Mouse (Mus musculus): ENCODE results near the gene Atxn2.
"Not testable (repeated sequence)": the region's sequence is repeated elsewhere in the genome, so short reads cannot be mapped to it uniquely, and the experiment has no call there.

The Atxn2 gene

DNA sequence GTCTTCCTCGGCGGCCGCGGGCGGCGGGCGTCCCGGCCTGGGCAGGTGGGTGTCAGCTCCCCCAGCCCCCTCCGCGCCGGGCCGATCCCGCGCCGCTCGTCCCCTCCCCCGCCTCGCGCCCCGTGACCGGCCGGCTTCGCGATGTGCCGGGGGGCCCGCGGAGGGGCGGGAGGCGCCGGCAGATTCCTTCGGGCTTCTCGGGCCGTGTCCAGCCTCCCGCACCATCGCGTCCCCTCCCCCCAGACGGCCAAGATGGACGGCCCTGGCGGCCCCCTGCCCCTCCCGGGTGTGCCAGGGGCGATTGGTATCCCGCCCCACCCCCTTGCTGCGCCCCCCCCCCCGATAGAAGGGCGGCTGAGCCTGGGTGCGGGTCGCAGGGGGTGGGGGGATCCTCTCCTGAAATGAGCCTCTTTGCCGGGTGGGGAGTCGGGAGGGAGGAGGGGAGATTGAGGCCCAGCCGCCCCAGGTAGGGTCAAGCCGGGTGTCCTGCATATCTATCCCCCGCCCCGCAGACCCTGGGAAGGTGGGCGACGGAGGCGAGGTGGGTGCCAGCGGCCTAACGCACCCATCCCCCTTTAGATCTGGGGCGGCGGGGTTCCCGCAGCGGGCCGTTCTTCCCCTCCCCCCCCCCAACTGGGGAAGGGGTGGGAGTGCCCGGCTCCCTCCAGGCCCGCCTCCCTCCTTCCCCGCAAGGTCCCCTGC is 1.2 kb downstream of the Atxn2 start:
- peak; percentile 71 for DNase-seq

DNA sequence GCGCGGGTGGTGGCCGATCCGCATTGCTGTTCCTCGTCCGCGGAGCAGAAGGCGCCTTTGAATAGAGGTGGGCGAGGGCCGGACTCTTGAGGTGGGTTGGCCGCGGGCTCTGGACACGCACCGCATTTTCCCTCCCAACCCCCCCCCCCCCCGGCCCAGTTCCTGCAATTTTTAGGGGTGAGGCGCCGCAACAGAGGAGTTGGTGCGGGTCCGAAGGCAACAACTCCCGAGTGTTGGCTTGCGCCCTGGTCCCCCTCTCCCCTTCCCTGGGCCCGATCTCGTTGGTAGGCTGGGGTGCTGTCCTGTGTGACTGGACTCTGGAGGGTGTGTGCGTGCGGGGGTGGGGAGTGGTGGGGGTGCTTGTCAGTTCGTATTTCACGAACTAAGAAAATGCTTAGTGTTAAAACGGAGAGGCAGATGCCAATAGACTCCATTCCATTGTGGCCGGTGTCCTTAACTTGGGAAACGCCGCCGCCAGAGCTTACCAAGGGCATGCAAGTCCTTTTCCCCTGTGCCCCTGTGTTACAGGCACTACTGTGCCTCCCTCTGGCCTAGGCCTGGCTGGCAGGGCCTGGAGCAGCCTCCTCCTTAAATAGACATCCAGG is 1.9 kb downstream of the Atxn2 start:
- DNase-seq = peak; percentile 77

GRCm38 (mm10) chr5:121714331-121714730 is 3.2 kb downstream of the Atxn2 start:
- no peak for DNase-seq

DNA sequence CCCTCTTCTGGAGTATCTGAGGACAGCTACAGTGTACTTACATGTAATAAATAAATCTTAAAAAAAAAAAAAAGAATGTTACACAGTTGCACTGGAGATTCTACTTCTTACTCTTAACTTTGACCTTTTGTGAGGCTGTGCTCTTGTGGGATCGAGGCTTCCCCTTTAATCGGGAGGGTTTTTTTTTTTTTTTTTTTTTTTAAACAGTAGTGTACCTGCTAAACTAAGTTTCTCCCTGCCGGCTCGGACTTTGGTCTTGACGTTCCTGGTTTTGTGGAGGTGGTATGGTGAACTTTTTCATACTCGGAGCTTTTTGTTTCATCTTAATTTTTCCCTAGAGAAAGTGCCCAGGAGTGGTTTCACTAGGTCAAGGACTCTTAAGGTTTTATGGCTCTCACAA is 3.8 kb downstream of the Atxn2 start:
- no peak for DNase-seq

- no peak for DNase-seq
These were observed 7.3 kb downstream of the Atxn2 start for GRCm38 (mm10) chr5:121718462-121718861.

- DNase-seq = no peak
These were observed 9.9 kb downstream of the Atxn2 start for GRCm38 (mm10) chr5:121720888-121721585.

DNA sequence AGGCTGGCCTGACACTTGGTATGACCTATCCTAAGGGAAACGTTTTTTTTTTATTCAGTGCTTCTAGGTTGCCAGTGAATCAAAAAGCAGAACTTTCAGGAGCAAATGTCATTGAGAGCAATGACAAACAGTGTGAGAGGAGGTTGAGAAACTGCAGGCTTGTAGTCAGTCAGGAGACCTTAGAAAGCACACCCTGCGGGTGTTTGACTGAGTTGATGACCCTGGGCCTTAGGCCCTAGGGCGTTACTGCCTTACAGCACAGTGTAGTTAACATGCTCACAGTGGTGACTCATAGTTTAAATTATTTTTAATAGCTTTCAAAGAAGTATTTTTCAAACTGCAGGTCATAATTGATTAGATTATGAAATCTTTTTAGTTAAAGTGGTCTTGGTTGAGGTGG is 10.7 kb downstream of the Atxn2 start:
- no peak for DNase-seq

- no peak for DNase-seq
These were observed 13.5 kb downstream of the Atxn2 start for GRCm38 (mm10) chr5:121724678-121725077.

- DNase-seq = no peak
These were observed 18.9 kb downstream of the Atxn2 start for GRCm38 (mm10) chr5:121730057-121730456.

GRCm38 (mm10) chr5:121736641-121737040 is 25.5 kb downstream of the Atxn2 start:
- DNase-seq = no peak

DNA sequence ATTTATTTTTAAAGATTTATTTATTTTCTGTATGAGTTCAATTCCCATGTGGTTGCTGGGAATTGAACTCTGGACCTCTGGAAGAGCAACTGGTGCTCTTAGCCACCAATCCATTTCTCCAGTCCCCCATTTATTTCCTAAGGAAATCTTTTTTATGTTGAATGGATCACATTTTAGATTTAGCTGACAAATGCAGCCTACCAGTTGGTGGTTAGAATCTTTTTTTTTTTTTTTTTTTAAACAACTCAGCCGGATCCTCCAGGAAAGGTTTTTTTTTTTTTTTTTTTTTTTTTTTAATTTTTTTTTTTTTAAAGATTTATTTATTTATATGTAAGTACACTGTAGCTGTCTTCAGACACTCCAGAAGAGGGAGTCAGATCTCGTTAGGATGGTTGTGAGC is 27.0 kb downstream of the Atxn2 start:
- DNase-seq = not testable (repeated sequence)

DNA sequence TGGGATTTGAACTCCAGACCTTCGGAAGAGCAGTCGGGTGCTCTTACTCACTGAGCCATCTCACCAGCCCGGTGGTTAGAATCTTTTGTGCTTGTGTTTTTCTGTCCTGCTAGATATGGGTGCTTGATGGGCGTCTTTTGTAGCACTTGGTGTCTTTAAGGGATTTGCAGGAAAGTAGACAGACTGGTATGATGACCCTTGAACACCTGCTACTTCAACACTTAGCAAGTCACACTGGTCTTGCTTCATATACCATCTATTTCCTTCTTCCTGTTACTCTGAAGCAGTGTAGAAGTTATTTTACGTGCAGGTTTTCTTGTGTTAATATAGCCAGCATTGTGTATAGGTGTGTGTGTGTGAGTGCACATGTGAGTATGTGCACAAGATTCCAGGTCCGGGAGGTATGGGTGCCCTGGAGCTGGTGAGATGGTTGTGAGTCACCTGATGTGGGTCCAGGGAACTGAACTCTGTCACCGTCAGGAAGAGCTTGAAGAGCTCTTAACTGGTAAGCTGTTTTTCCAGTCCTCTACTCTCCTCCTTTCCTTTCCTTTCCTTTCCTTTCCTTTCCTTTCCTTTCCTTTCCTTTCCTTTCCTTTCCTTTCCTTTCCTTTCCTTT is 27.5 kb downstream of the Atxn2 start:
- DNase-seq = no peak

DNA sequence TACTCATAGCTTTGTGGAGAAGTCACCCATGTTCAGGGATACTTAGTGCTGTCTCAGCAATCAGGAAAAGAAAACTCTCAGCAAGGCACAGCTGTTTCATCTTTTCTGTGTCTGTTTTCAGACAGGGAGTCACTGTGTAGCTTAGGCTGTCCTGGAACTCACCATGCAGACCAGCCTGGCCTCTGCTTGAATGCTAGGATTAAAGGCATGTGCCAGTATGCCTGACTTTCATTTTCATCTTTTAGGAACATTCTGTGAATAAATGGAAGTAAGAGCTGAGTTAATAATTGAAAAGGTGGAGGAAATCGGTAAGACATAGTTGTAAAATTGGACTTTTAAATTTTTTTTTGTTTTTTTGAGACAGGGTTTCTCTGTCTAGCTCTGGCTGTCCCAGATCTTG is 29.4 kb downstream of the Atxn2 start:
- no peak for DNase-seq

- DNase-seq = no peak
These were observed 31.8 kb downstream of the Atxn2 start for GRCm38 (mm10) chr5:121742915-121743314.

DNA sequence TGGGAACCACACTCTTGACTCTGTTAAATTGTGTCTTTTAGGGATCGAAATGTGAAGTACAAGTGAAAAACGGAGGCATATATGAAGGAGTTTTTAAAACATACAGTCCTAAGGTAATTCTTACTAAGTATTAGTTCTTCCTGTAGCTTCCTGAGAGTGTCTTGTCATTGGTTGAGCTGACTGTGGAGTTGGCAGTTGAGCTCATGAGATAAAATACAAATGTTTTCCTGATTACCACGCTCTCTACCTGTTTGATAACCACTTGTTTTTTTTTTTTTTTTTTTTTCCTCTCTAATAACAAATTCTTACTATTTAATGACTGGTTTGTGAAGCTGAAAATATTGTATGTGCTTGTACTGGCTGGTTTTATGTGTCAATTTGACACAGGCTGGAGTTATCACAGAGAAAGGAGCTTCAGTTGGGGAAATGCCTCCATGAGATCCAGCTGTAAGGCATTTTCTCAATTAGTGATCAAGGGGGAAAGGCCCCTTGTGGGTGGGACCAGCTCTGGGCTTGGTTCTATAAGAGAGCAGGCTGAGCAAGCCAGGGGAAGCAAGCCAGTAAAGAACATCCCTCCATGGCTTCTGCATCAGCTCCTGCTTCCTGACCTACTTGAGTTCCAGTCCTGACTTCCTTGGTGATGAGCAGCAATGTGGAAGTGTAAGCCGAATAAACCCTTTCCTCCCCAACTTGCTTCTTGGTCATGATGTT is 36.9 kb downstream of the Atxn2 start:
- DNase-seq = not testable (repeated sequence)

DNA sequence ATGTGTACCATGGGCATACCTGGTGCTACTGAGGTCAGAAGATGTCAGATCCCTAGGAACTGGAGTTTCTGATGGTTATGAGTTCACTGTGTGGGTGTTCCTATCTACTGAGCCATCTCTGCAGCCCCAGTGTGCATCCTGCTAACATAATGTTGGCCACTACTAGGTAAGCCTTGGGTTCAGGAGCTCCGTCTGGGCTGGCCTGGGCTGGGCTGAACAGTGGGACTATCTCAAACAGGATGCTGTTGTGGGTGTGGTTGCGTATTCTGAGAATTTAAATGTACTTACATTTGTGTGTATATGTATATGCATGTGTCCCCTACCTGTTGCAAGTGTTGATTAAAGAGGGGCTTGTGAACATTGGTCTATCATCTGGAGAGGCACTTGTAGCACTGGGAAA is 38.5 kb downstream of the Atxn2 start:
- no peak for DNase-seq

DNA sequence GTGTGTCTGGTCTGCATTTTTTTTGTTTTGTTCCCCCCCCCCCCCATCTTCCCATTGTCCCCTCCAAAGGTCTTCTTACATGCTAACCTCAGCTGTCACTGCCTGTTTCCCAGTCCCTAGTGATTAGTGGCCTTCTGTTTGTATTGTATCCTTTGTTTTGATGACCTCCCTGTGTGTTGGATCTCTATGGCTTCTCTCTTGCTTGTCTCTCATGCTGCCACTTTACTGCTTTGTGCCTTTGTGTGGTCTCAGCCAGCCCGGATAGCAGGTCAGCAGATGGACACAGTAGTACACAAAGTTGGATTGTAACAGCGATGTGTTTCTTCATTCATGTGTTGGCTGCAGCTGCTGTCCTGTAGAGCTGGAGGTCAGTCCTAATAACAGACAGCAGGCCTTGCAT is 46.8 kb downstream of the Atxn2 start:
- DNase-seq = peak; percentile 17

GRCm38 (mm10) chr5:121758341-121758740 is 47.2 kb downstream of the Atxn2 start:
- no peak for DNase-seq

- no peak for DNase-seq
These were observed 48.8 kb downstream of the Atxn2 start for GRCm38 (mm10) chr5:121759921-121760320.

- no peak for DNase-seq
These were observed 50.3 kb downstream of the Atxn2 start for GRCm38 (mm10) chr5:121761459-121761858.

DNA sequence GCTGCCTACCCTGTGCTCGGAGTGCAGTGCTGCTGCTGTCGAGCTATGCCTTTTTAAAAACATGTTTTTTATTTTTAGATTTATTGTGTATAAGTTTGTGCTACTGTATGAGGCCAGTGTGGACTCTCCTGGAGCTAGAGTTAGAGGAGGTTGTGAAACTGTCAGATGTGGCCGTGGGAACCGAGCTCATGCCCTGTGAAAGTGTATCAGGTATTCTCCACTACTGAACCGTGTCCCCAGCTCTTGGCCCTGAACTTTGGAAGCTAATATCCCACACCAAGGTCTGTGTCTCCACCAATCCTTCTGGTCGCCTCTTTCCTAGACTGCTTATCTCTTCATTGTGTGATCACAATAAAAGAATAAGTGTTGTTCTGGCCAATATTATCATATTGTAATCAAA is 51.8 kb downstream of the Atxn2 start:
- DNase-seq = no peak

DNA sequence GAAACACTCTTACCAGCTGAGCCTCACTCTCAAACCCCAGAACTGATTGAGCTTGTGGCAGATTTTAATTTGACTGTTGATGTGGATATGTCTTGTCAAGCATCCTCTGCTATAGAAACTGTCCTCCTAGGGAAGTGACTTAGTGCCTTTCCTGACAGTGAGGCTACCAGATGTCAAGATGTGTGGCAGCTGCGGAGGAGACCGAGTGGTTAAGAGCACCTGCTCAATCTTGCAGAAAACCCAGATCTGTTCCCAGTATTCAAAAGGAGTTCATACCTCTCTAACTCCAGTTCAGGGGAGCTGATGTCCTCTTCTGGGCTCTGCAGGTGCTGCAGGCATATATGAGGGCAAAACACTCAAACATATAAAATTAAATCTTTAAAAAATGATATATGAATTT is 53.9 kb downstream of the Atxn2 start:
- DNase-seq = no peak

All from embryo, embryonic 11 days (tissue).